Mouse (Mus musculus): ENCODE results near the gene Zfp710.
A peak's percentile ranks its signal among the peaks of the same experiment; 100 is the strongest.

Zfp710 gene

DNA sequence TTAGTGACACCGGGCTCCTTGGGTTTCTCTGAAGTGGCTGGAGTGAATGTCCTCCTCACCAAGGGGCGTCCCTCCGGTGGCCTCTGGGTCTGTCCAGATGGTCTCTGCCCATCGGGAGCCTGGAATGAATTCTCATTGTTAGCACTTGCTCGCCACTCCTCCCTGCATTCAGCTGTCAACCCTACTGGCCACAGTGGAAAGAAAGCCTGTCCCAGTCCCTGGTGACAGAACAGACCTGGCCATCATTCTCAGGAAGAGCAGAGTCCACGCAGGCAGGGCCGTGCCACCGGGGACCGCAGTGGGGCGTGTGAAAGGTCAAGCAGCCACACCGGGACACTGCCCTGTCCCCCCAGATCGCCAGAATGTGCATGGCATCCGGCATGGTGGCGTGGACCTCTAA, 33.2 kb downstream of the Zfp710 start:
- DNase-seq (ENCODE audit: low read depth, low spot score) = no peak

DNA sequence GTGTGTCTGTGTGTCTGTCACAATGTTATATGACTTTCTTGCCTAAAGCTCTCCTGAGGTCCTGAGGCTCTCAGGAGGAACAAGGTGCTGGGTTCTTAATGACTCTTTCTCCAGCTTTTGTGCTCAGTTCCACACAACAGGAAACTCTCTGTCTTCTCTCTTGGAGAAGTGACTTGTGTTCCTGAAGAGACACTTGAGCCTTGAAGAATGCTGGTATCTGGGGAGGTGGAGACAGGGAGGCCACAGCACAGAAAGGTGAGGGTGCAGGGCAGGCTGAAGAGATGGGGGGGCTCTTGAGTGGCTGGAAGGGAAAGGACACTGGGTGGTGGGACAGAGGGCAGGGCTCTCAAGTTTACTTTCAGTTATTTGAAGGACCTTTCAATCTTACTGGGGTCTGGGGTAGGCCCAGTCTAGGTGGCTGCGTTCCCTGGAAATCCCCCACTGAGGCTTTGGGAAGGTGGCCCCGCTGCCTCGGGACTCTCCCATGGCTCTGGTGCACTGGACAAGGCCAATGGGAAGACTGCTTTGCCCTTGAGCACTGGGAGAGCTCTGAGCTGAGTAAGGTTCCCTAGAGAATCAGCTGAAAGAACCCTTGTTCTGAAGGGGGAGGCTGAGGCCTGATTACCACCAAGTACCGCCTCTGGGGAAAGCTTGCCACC, 33.9 kb downstream of the Zfp710 start:
- no peak for DNase-seq (ENCODE audit: low read depth, low spot score)

DNA sequence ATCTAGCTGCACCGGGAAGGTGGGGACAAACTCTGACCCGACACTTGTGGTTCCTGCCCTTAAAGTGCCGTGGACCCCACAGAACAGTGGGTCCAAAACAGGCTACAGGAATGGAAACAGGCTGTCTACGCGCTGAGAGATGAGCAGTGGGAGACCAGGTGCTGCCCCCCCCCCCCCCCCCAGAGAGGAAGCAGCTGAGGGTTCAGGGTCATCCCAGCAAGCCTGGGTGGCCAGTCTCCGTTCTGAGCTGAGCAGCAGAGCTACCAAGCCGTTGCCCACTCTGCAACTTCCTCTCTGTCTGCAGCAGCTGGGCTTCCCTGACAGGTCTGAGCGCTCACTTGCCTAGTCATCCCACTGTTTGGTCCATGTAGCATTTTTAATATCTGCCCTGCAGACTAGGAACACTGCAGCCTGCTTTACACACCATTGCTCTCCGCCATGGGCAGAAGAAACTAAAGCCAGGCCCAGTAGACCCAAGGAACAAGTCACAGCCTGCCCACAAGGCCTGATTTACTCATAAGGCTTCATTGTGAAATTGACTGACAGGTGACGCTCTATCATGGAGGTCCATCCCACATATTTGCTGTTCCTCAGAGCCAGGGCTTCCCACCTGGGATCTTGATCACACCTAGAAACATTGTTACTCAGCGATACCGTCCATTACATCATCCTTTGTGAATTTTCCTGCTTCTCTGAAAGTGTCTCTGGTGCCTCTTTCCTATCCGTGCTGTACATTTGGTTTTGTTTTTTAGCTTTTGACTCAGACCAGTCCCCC, 34.6 kb downstream of the Zfp710 start:
- no peak for DNase-seq (ENCODE audit: low read depth, low spot score)

GRCm38 (mm10) chr7:80060012-80060778, 35.6 kb downstream of the Zfp710 start:
- no peak for DNase-seq (ENCODE audit: low read depth, low spot score)

GRCm38 (mm10) chr7:80062083-80062826, 37.6 kb downstream of the Zfp710 start:
- DNase-seq (ENCODE audit: low read depth, low spot score) = no peak

GRCm38 (mm10) chr7:80063244-80063643, 38.6 kb downstream of the Zfp710 start:
- DNase-seq (ENCODE audit: low read depth, low spot score) = no peak

DNA sequence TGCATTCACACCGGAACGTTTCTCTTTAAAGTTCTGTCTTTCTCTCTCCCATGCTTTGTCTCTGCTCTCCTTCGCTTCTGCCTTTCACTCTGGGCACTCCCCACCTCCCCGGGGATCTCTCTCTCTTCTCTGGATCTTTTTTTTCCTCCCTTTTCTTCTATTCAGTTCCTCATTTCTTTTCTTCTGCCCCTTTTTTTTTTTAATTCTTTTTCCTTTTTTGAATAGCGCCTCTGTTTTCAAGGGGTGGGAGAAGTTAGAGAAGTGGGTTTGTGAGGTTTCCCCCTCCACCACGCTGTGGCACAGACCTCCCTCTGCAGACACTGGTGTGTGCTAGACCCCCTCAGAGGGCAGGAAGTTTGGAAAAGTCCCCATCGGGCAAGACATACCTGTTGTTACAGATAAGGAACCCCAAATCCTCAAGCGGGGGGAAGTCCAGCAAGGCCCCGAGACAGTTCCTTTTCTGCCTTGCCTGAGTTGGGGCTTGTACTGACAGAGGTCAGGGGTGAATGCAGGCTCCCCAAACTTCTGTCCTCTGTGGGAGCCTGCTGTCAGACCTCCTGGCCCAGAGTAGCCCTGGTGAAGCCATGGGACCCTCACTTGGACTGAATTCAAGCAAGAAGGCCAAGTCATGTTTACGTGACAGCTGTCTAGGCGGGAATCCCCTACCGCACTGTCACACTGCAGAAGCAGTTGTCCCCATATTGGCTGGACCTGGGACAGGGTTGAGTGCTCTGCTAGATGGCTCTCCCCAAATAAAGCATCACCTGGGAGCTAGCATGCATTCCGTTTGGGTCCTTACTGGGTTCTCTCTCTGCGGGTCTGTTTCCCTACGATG, 39.5 kb downstream of the Zfp710 start:
- no peak for DNase-seq (ENCODE audit: low read depth, low spot score)

DNA sequence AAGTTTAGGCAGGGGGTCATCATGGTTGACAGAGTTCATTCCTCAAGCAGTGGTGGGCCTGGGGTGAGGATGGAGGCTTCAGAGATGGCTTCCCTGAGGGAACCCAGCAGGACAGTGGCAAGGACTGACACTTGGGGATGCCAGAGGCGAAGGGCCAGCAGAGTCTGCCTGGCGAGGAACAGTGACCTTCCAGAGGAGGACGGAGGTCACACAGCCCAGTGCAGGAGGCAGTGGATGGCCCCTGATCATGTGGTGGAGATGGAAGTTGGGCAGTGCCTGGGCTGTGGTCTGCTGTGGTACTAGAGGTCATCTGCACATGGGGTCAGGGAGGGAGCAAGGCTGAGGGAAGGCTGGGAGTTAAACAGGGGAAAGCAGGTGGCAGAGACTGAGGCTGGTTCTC, 40.6 kb downstream of the Zfp710 start:
- no peak for DNase-seq (ENCODE audit: low read depth, low spot score)

- no peak for DNase-seq (ENCODE audit: low read depth, low spot score)
These were observed 42.3 kb downstream of the Zfp710 start for GRCm38 (mm10) chr7:80066675-80067455.

- peak; percentile 39 for DNase-seq (ENCODE audit: low read depth, low spot score)
These were observed 43.7 kb downstream of the Zfp710 start for GRCm38 (mm10) chr7:80068341-80068740.

- DNase-seq (ENCODE audit: low read depth, low spot score) = no peak
These were observed 45.2 kb downstream of the Zfp710 start for GRCm38 (mm10) chr7:80069615-80070327.

DNA sequence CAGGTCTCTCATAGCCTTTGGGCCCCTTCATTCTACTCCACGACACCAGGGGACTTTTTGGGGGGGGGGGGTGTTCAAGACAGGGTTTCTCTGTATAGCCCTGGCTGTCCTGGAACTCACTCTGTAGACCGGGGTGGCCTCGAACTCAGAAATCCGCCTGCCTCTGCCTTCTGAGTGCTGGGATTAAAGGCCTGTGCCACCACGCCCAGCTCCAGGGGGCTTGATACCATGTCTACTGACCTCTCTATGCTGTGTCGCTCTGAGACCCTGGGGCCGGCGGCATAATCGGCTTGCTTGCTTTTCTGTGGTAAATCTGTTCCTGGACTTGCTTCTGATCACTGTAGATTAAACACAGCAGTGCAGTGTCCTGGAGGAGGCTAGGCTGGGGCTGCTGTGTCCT, 46.6 kb downstream of the Zfp710 start:
- DNase-seq (ENCODE audit: low read depth, low spot score) = no peak

GRCm38 (mm10) chr7:80072297-80072696, 47.7 kb downstream of the Zfp710 start:
- DNase-seq (ENCODE audit: low read depth, low spot score) = no peak

DNA sequence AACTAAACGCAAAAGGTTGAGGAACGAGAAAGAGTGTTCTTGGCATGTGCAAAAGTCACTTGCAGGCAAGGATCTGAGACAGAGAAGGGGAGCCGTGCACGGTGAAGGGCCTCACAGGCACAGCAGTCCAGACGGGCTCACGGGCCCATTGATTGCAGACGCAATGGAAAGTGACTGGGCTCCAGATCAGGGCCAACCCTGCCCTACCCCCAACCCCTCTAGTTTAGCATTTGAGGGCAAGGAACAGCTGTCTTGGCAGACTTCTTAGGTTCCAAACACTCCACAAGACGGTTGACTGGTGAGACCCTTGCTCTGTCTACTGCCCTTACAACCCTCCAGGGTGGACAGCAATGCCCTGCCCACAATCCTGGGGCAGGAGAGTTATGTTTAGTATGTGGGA, 48.9 kb downstream of the Zfp710 start:
- DNase-seq (ENCODE audit: low read depth, low spot score) = no peak

GRCm38 (mm10) chr7:80074921-80075441, 50.4 kb downstream of the Zfp710 start:
- DNase-seq (ENCODE audit: low read depth, low spot score) = peak; percentile 36

- DNase-seq (ENCODE audit: low read depth, low spot score) = no peak
These were observed 51.5 kb downstream of the Zfp710 start for GRCm38 (mm10) chr7:80075946-80076583.

GRCm38 (mm10) chr7:80076961-80077716, 52.5 kb downstream of the Zfp710 start:
- DNase-seq (ENCODE audit: low read depth, low spot score) = no peak

- no peak for DNase-seq (ENCODE audit: low read depth, low spot score)
These were observed 53.2 kb downstream of the Zfp710 start for GRCm38 (mm10) chr7:80077801-80078200.
